Mouse (Mus musculus): ENCODE measurements around the gene Ccdc87.

DNA sequence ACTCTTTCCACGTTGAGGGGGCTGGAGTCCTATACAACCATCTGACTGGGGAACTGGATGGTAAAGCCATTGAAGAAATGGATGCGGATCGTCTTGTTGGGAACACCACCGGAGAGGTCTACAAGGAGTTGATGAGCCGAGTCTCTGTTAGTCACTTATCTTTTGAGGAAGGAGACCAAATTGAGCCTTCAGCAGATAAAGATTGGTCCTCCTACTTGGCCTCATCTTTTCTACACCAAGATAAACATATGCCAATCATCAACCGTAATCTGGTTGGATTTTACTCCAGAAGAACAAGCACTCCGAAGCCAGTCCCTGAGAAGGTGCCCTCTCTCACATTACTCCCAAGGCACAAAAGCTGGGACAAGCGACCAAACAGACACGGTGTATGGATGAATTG lies 1.7 kb downstream of the Ccdc87 start:
- TF ChIP-seq POLR2A (IDR thresholded peaks at IDR 0.05; ENCODE audit: borderline replicate concordance, extremely low read depth, low read depth, low read length): no peak
- no peak for TF ChIP-seq CTCF (IDR thresholded peaks at IDR 0.05; ENCODE audit: insufficient read depth, low read length)
